Mouse (Mus musculus) B cell, adult 67 days (primary cell): ENCODE measurements around the gene Adcyap1r1. TPM values are rescaled to one million over a fixed set of nuclear protein-coding genes. Genes with fewer than 3 reads are reported as not detected.

Experiments
- total RNA-seq, 2 experiments: library from RNA; stranded (reverse); gene quantifications; 4 replicates each; pipeline ENCODE4 v1.2.4; 2023

Gene Adcyap1r1
- total RNA-seq = not detected

GRCm38 (mm10) chr6:55451771-55452371 lies at the start of gene Adcyap1r1:
Gene Adcyap1r1 (plus strand): TSS chr6:55451978.

Other genes with a start within 250 kb of the Adcyap1r1 start
- not detected for gene Mindy4, start 248.6 kb upstream of the Adcyap1r1 start, total RNA-seq
- gene Aqp1, start 115.5 kb upstream of the Adcyap1r1 start, total RNA-seq = under 1 TPM; 0.26 to 0.89 TPM
- not detected for gene Ghrhr, start 75.7 kb upstream of the Adcyap1r1 start, total RNA-seq
- not detected for gene Neurod6, start 229.3 kb downstream of the Adcyap1r1 start, total RNA-seq